Mouse (Mus musculus): ENCODE measurements at regions not wholly inside any gene's neighbourhood (a gene's known extent, or its start where the extent isn't known, plus 50 kb on each side); places are given as distances from the start of the nearest gene placed in this dataset.

DNA sequence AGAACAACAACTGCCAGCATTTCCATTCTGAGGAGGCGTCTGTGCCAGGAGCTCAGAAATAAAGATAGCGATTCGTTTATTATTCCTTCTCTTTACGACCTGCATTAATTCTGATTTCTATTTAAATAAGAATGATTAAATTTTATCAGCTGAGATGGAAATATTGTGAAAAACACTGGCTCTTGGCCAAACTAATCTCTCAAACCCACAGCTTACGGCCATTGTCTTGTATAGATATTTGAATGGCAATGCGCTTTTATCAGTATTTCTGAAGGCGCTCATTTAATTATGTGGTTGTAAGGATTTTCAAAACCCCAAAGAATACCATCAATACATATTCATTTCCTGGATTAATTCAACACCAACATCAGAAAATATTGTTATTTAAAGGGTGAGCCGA, 97.4 kb upstream of the Irx5 start:
- no peak for TF ChIP-seq CTCF (IDR thresholded peaks at IDR 0.05; ENCODE audit: control insufficient read depth, insufficient read depth, insufficient read length)
- TF ChIP-seq USF1 (IDR thresholded peaks at IDR 0.05; ENCODE audit: low read depth) = no peak
- TF ChIP-seq CEBPB (IDR thresholded peaks at IDR 0.05; ENCODE audit: low read depth) = no peak
- TF ChIP-seq MYOD1 (IDR thresholded peaks at IDR 0.05; ENCODE audit: control insufficient read depth, insufficient read length, low read depth) = no peak
- TF ChIP-seq MAX (IDR thresholded peaks at IDR 0.05) = no peak
- no peak for TF ChIP-seq FOSL1 (IDR thresholded peaks at IDR 0.05; ENCODE audit: insufficient read depth, low read length, poor library complexity, severe bottlenecking)

Data from C2C12 (cell line).